ENCODE assay signal across 8 mouse cellular contexts in genomic region chr2:12923804-12924591, GRCm38 (mm10). TPM values are rescaled to one million over a fixed set of nuclear protein-coding genes. Genes with fewer than 3 reads are reported as not detected.
DNase-seq lines count a peak whose midpoint lies in the region; ATAC-seq and TF ChIP-seq lines count a peak whose summit lies in the region.

Gene Pter, plus strand, starts transcription at chr2:12924041.

- peak; percentile 98 for ATAC-seq in forebrain, embryonic 11.5 days (replicated peaks; ENCODE audit: low FRiP score)
- peak; percentile 99 for ATAC-seq in heart, embryonic 16.5 days (replicated peaks; ENCODE audit: extremely low read depth, insufficient read depth, low FRiP score)
- ATAC-seq in liver, embryonic 15.5 days (ENCODE audit: insufficient read depth), result peak; percentile 93
- peak; percentile 93 for ATAC-seq in neural tube, embryonic 11.5 days (ENCODE audit: insufficient read depth, low FRiP score, low TSS enrichment)
- peak; percentile 99 for ATAC-seq in stomach, embryonic 16.5 days (ENCODE audit: insufficient read depth, low FRiP score)

- peaks cover 18% of the 10 kb centered on the region for H3K4me1 ChIP-seq in E14TG2a.4 (replicated peaks; ENCODE audit: low read depth, low read length)
- H3K4me1 ChIP-seq in forebrain, embryonic 11.5 days (replicated peaks; ENCODE audit: control insufficient read depth, insufficient read depth, low read length), result no peaks in the 10 kb centered on the region
- peaks cover 16% of the 10 kb centered on the region for H3K4me1 ChIP-seq in heart, embryonic 16.5 days (ENCODE audit: control insufficient read depth, insufficient read depth, low read length)
- peaks cover 21% of the 10 kb centered on the region for H3K4me1 ChIP-seq in liver, embryonic 15.5 days (replicated peaks)
- H3K4me1 ChIP-seq in neural tube, embryonic 11.5 days (ENCODE audit: control insufficient read depth, insufficient read depth, low read length), result peaks cover 6% of the 10 kb centered on the region
- 0 out of 2 replicates have a peak, but pooled peaks cover 5% of the 10 kb centered on the region for H3K4me1 ChIP-seq in stomach, embryonic 16.5 days (ENCODE audit: control insufficient read depth, insufficient read depth, low read length)

- peak; percentile 90 for DNase-seq in c-Kit-positive CD71-positive TER-119-positive erythroid progenitor cells, embryonic 14.5 days (ENCODE audit: low spot score)
- DNase-seq in forebrain, embryonic 11.5 days (ENCODE audit: low spot score), result peak; percentile 91
- peak; percentile 96 for DNase-seq in kidney, postnatal 25 days
- peak; percentile 86 for DNase-seq in neural tube, embryonic 11.5 days (ENCODE audit: low spot score)

- H3K36me3 ChIP-seq in E14TG2a.4 (ENCODE audit: insufficient read depth, low read length), result no peaks in the 10 kb centered on the region
- H3K36me3 ChIP-seq in forebrain, embryonic 11.5 days (ENCODE audit: control insufficient read depth, insufficient read depth, low read length), result no peaks in the 10 kb centered on the region
- no peaks in the 10 kb centered on the region for H3K36me3 ChIP-seq in heart, embryonic 16.5 days (ENCODE audit: control insufficient read depth, insufficient read depth)
- H3K36me3 ChIP-seq in liver, embryonic 15.5 days (replicated peaks), result no peaks in the 10 kb centered on the region
- no peaks in the 10 kb centered on the region for H3K36me3 ChIP-seq in neural tube, embryonic 11.5 days (ENCODE audit: control insufficient read depth, insufficient read depth, low read length)
- no peaks in the 10 kb centered on the region for H3K36me3 ChIP-seq in stomach, embryonic 16.5 days (ENCODE audit: control insufficient read depth, insufficient read depth, low read length)

- H3K9ac ChIP-seq in forebrain, embryonic 11.5 days (ENCODE audit: low read length), result peak within 1 kb of the TSS; percentile 65
- peak within 1 kb of the TSS; percentile 85 for H3K9ac ChIP-seq in heart, embryonic 16.5 days (ENCODE audit: low read length)
- peak within 1 kb of the TSS; percentile 63 for H3K9ac ChIP-seq in liver, embryonic 15.5 days
- H3K9ac ChIP-seq in neural tube, embryonic 11.5 days (ENCODE audit: low read length), result peak within 1 kb of the TSS; percentile 54
- peak within 1 kb of the TSS; percentile 80 for H3K9ac ChIP-seq in stomach, embryonic 16.5 days (ENCODE audit: low read length)

- no peak for TF ChIP-seq CTCF in E14TG2a.4 (conservative IDR thresholded peaks at IDR 0.05; ENCODE audit: low read length)

- peaks cover 5% of the 10 kb centered on the region; the same call in 1 of the 2 replicates for H3K9me3 ChIP-seq in E14TG2a.4 (ENCODE audit: low read length)
- H3K9me3 ChIP-seq in forebrain, embryonic 11.5 days (ENCODE audit: control insufficient read depth, low read length), result no peaks in the 10 kb centered on the region
- H3K9me3 ChIP-seq in heart, embryonic 16.5 days (replicated peaks; ENCODE audit: control insufficient read depth, low read length), result no peaks in the 10 kb centered on the region
- no peaks in the 10 kb centered on the region for H3K9me3 ChIP-seq in liver, embryonic 15.5 days (replicated peaks)
- H3K9me3 ChIP-seq in neural tube, embryonic 11.5 days (ENCODE audit: control insufficient read depth, low read length), result no peaks in the 10 kb centered on the region
- no peaks in the 10 kb centered on the region for H3K9me3 ChIP-seq in stomach, embryonic 16.5 days (replicated peaks; ENCODE audit: control insufficient read depth, low read length)

- peak within 1 kb of the TSS; percentile 72 for H3K4me2 ChIP-seq in forebrain, embryonic 11.5 days (ENCODE audit: low read depth, low read length, severe bottlenecking)
- H3K4me2 ChIP-seq in heart, embryonic 16.5 days (ENCODE audit: low read depth, low read length), result peak within 1 kb of the TSS; percentile 93
- peak within 1 kb of the TSS; percentile 81 for H3K4me2 ChIP-seq in liver, embryonic 15.5 days
- H3K4me2 ChIP-seq in neural tube, embryonic 11.5 days (ENCODE audit: low read depth), result peak within 1 kb of the TSS; percentile 66
- H3K4me2 ChIP-seq in stomach, embryonic 16.5 days (ENCODE audit: low read depth, low read length), result peak within 1 kb of the TSS; percentile 55

- H3K27ac ChIP-seq in forebrain, embryonic 11.5 days (ENCODE audit: low read depth, low read length), result no peak within 1 kb of the TSS
- H3K27ac ChIP-seq in heart, embryonic 16.5 days (ENCODE audit: low read length), result peak within 1 kb of the TSS; percentile 83
- H3K27ac ChIP-seq in liver, embryonic 15.5 days (replicated peaks), result peak within 1 kb of the TSS; percentile 56; the same call in 1 of the 2 replicates
- H3K27ac ChIP-seq in neural tube, embryonic 11.5 days (ENCODE audit: low read depth, low read length), result no peak within 1 kb of the TSS
- peak within 1 kb of the TSS; percentile 80 for H3K27ac ChIP-seq in stomach, embryonic 16.5 days (ENCODE audit: low read length)

- no peaks in the 10 kb centered on the region for H3K27me3 ChIP-seq in E14TG2a.4 (ENCODE audit: insufficient read depth, low read length)
- H3K27me3 ChIP-seq in forebrain, embryonic 11.5 days (ENCODE audit: control insufficient read depth, insufficient read depth, low read length), result no peaks in the 10 kb centered on the region
- no peaks in the 10 kb centered on the region for H3K27me3 ChIP-seq in heart, embryonic 16.5 days (ENCODE audit: control insufficient read depth, insufficient read depth, low read length)
- no peaks in the 10 kb centered on the region for H3K27me3 ChIP-seq in liver, embryonic 15.5 days
- H3K27me3 ChIP-seq in neural tube, embryonic 11.5 days (ENCODE audit: control insufficient read depth, insufficient read depth, low read length), result no peaks in the 10 kb centered on the region
- no peaks in the 10 kb centered on the region for H3K27me3 ChIP-seq in stomach, embryonic 16.5 days (ENCODE audit: control insufficient read depth, insufficient read depth, low read length)

- WGBS in forebrain, embryonic 11.5 days, result 1% methylated on average over 24 of the region's 24 CpGs
- under 1% methylated on average over 24 of the region's 24 CpGs for WGBS in heart, embryonic 16.5 days
- WGBS in liver, embryonic 15.5 days (ENCODE audit: insufficient replicate concordance), result 1% methylated on average over 24 of the region's 24 CpGs
- 1% methylated on average over 24 of the region's 24 CpGs for WGBS in neural tube, embryonic 11.5 days
- under 1% methylated on average over 24 of the region's 24 CpGs for WGBS in stomach, embryonic 16.5 days

- peak within 1 kb of the TSS; percentile 78 for H3K4me3 ChIP-seq in E14TG2a.4 (replicated peaks; ENCODE audit: low read length)
- peak within 1 kb of the TSS; percentile 41 for H3K4me3 ChIP-seq in forebrain, embryonic 11.5 days (ENCODE audit: low read depth, low read length)
- H3K4me3 ChIP-seq in heart, embryonic 16.5 days (ENCODE audit: low read length), result peak within 1 kb of the TSS; percentile 78
- H3K4me3 ChIP-seq in liver, embryonic 15.5 days (replicated peaks), result peak within 1 kb of the TSS; percentile 65
- H3K4me3 ChIP-seq in neural tube, embryonic 11.5 days (ENCODE audit: low read depth, low read length), result peak within 1 kb of the TSS; percentile 43
- peak within 1 kb of the TSS; percentile 64 for H3K4me3 ChIP-seq in stomach, embryonic 16.5 days (replicated peaks; ENCODE audit: low read length)

RNA-seq across cellular contexts. Expression of gene Pter, which starts in this region (rescaled TPM):
- polyA plus RNA-seq in forebrain, embryonic 11.5 days (2014; fragmentation: Nextera tagmentation; extraction: Ambion mirVana), result 6.1 and 9.9 TPM in 2 replicates
- polyA plus RNA-seq in heart, embryonic 16.5 days (2015; fragmentation: Nextera tagmentation; extraction: Ambion mirVana), result 19.1 and 21.8 TPM in 2 replicates
- polyA plus RNA-seq in liver, embryonic 15.5 days (2015; fragmentation: Nextera tagmentation; extraction: Ambion mirVana), result 39.1 and 43.1 TPM in 2 replicates
- 10.5 and 11.4 TPM in 2 replicates for polyA plus RNA-seq in neural tube, embryonic 11.5 days (2014; fragmentation: Nextera tagmentation; extraction: Ambion mirVana)
- 27.5 and 29.7 TPM in 2 replicates for polyA plus RNA-seq in stomach, embryonic 16.5 days (2015; fragmentation: Nextera tagmentation; extraction: Ambion mirVana)

Comparison
In these comparisons a context has a peak if more than half of its experiments do, and no peak if none do; other contexts are left out.
1. H3K27ac ChIP-seq: peak in heart, embryonic 16.5 days (single experiment), liver, embryonic 15.5 days (single experiment) and stomach, embryonic 16.5 days (single experiment); none in forebrain, embryonic 11.5 days (single experiment) and neural tube, embryonic 11.5 days (single experiment).
2. Peak in every context shown above with its lines, with median percentiles within 50 percentile points of each other: H3K4me3 ChIP-seq, DNase-seq, ATAC-seq, H3K4me2 ChIP-seq and H3K9ac ChIP-seq.